Mouse (Mus musculus): ENCODE measurements around the gene Dcbld1.
A peak's percentile ranks its signal among the peaks of the same experiment; 100 is the strongest.

DNA sequence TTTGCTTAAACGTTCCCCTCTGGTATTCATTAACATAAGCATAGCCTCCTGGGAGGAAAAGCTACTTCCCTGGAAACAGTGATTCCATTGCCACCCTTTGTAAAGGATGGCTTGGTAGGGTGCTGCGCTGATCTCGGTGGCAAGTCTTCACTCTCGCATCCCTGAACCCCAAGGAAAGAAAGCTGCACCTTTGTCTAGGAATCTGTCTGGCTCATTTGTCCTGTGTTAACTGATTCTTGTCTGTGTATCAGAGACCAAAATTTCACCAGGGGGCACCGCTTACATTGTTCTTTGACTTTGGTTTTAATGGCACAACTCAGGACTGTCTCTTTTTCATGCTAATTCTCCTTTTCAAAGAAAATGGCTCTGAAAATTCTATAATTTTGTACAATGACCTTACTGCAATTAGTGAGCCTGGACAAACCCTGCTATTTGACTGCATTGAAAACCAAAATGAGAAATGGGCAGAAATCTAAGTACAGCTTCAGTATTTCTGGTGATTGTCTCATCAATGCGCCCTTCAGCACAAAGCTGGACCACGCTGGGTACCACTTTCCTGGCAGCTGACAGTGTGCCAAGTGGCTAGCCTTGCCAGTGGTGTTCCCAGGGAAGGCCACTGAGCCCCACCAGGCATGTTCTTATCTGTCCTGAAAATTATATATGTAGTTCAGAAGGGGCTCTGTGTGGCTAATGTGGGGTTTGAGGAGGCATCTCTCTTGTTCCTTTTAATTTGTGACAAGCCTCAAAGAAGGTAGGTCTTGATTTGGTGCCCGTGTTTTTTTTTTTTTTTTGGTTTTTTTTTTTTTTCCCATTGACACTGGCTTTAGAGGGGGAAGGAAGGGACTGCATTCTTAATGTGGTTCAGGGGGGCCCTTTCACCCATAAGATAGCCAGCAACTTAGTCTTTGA lies 40.8 kb downstream of the Dcbld1 start:
- TF ChIP-seq EP300 (IDR thresholded peaks at IDR 0.05; ENCODE audit: low read depth) (no peak), CTCF (IDR thresholded peaks at IDR 0.05; ENCODE audit: low read depth) (0 out of 2 replicates have a peak, but pooled peaks have one; percentile 5)
